17 mouse cellular contexts compared by ENCODE assay signal in the genomic region with DNA sequence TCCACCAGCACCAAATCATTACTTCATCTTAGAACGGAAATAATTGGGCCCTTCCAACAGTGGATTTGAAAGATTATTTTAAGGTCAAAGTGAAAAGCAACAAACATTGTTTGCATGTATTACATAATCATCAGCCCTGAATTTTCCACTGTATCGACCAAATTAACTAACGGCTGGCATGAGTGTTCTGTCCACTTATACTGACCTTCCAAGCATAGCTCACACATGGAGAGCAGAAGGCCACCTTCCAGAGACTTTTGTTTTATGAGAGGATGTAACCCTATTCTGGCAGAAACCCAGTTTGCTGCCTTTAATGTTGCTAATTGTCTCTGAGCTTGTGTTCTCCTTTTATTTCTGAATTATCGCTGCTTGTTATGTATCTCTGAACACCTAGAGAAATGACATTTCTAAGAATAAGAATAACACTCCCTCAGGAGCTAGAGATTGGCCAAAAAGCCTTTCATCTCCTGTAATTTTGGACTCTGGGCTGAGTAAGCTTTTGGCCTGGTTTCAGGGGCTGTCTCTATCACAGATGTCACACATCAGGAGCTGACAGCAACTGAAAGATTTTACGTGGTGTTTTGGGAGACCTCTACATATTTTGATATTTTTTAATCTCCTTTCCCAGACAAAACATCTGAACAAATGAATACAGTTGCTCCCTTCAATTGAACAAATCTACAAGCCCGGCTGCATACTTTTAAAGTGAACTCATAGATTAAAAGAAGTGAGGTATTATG. TPM values are rescaled to one million over a fixed set of nuclear protein-coding genes. Genes with fewer than 3 reads are reported as not detected.
DNase-seq lines count a peak whose midpoint lies in the region; ATAC-seq lines count a peak whose summit lies in the region.
"Had no signal": no experiment of that assay in that cellular context is flagged by ENCODE, and none has a peak within 500 bp of the region (broad histone marks: within the 10 kb centered on the region; RNA-seq: fewer than 3 reads in every experiment).

No protein-coding gene starts in this region.

- no peaks in the 10 kb centered on the region for H3K9me3 ChIP-seq in kidney, embryonic 16.5 days (ENCODE audit: low read length)
- no peaks in the 10 kb centered on the region for H3K9me3 ChIP-seq in midbrain, embryonic 16.5 days (replicated peaks; ENCODE audit: control insufficient read depth, low read length, poor library complexity, severe bottlenecking)
- H3K9me3 ChIP-seq: forebrain, embryonic 12.5 days; hindbrain, embryonic 13.5 days; midbrain, embryonic 13.5 days had no signal

- no peak overlapping the region for H3K4me3 ChIP-seq in kidney, embryonic 16.5 days (ENCODE audit: low read length)
- H3K4me3 ChIP-seq in midbrain, embryonic 16.5 days (ENCODE audit: low read depth, low read length): no peak overlapping the region
- H3K4me3 ChIP-seq: forebrain, embryonic 12.5 days; hindbrain, embryonic 13.5 days; midbrain, embryonic 13.5 days had no signal

- no peak overlapping the region for H3K4me2 ChIP-seq in kidney, embryonic 16.5 days (replicated peaks; ENCODE audit: low read depth, low read length)
- H3K4me2 ChIP-seq in midbrain, embryonic 16.5 days (ENCODE audit: low read length): no peak overlapping the region
- H3K4me2 ChIP-seq: forebrain, embryonic 12.5 days; hindbrain, embryonic 13.5 days; midbrain, embryonic 13.5 days had no signal

- no peaks in the 10 kb centered on the region for H3K4me1 ChIP-seq in kidney, embryonic 16.5 days (ENCODE audit: insufficient read depth, low read length)
- H3K4me1 ChIP-seq in midbrain, embryonic 16.5 days (ENCODE audit: control insufficient read depth, insufficient read depth, low read length): no peaks in the 10 kb centered on the region
- H3K4me1 ChIP-seq: forebrain, embryonic 12.5 days; hindbrain, embryonic 13.5 days; midbrain, embryonic 13.5 days had no signal

- H3K36me3 ChIP-seq in kidney, embryonic 16.5 days (ENCODE audit: insufficient read depth, low read length): no peaks in the 10 kb centered on the region
- no peaks in the 10 kb centered on the region for H3K36me3 ChIP-seq in midbrain, embryonic 16.5 days (ENCODE audit: control insufficient read depth, insufficient read depth, low read length)
- H3K36me3 ChIP-seq: forebrain, embryonic 12.5 days; hindbrain, embryonic 13.5 days; midbrain, embryonic 13.5 days had no signal

- DNase-seq in heart, adult 11 months: peak; percentile 91
- no peak for DNase-seq in heart, postnatal 25 days (ENCODE audit: low spot score)
- peak; percentile 16 to 21 for DNase-seq in kidney, postnatal 4 days
- peak; percentile 43 to 52 for DNase-seq in heart, postnatal 10 days
- peak; percentile 49 for DNase-seq in lung, postnatal 25 days (ENCODE audit: low spot score)
- no peak for DNase-seq in frontal cortex, postnatal 25 days (ENCODE audit: low spot score in 2 of 2)
- DNase-seq: B cell, adult 2 months; cerebellum, adult 2 months; liver; right cerebral cortex, postnatal 25 days; thymus, postnatal 4 days had no signal

- no peak overlapping the region for H3K27ac ChIP-seq in kidney, embryonic 16.5 days (ENCODE audit: low read length)
- H3K27ac ChIP-seq in midbrain, embryonic 16.5 days (ENCODE audit: low read length): no peak overlapping the region
- H3K27ac ChIP-seq: forebrain, embryonic 12.5 days; hindbrain, embryonic 13.5 days; midbrain, embryonic 13.5 days had no signal

- H3K27me3 ChIP-seq in kidney, embryonic 16.5 days (ENCODE audit: insufficient read depth, low read length): no peaks in the 10 kb centered on the region
- H3K27me3 ChIP-seq in midbrain, embryonic 16.5 days (ENCODE audit: control insufficient read depth, insufficient read depth, low read depth, low read length): no peaks in the 10 kb centered on the region
- H3K27me3 ChIP-seq: forebrain, embryonic 12.5 days; hindbrain, embryonic 13.5 days; midbrain, embryonic 13.5 days had no signal

- H3K9ac ChIP-seq in kidney, embryonic 16.5 days (replicated peaks; ENCODE audit: low read length): no peak overlapping the region
- H3K9ac ChIP-seq in midbrain, embryonic 16.5 days (ENCODE audit: low read depth, low read length): no peak overlapping the region
- H3K9ac ChIP-seq: forebrain, embryonic 12.5 days; hindbrain, embryonic 13.5 days; midbrain, embryonic 13.5 days had no signal

- intact Hi-C loops in heart, postnatal 25 days (cut with DNase I): no loop called here
- intact Hi-C loops in heart, postnatal 10 days (cut with DNase I): no loop called here

- ATAC-seq in kidney, embryonic 16.5 days (ENCODE audit: low FRiP score, low TSS enrichment): no peak
- no peak for ATAC-seq in midbrain, embryonic 16.5 days
- ATAC-seq: intestine, embryonic 16.5 days; midbrain, embryonic 13.5 days had no signal

- 58% methylated on average over 6 of the region's 6 CpGs for WGBS in kidney, embryonic 16.5 days
- WGBS in midbrain, embryonic 16.5 days: 75% methylated on average over 6 of the region's 6 CpGs

RNA-seq across cellular contexts. Expression of a gene that starts 22.2 kb away (rescaled TPM):
- total RNA-seq in heart, postnatal 25 days (2021): under 1 TPM; 0.10 to 0.25 TPM
- polyA plus RNA-seq in kidney, embryonic 16.5 days (2015; fragmentation: Nextera tagmentation; extraction: Ambion mirVana): 0.65 and 0.81 TPM in 2 replicates
- under 1 TPM; 0.64 to 0.72 TPM for total RNA-seq in heart, postnatal 10 days (2021)
- 14.1 and 15.8 TPM in 2 replicates for polyA plus RNA-seq in midbrain, embryonic 16.5 days (2015; fragmentation: Nextera tagmentation; extraction: Ambion mirVana)

Comparison
In these comparisons a context has a peak if more than half of its experiments do, and no peak if none do; other contexts are left out.
1. DNase-seq: peak in heart, adult 11 months (single experiment), kidney, postnatal 4 days (2 of 2), heart, postnatal 10 days (2 of 2) and lung, postnatal 25 days (single experiment); none in heart, postnatal 25 days (single experiment) and frontal cortex, postnatal 25 days (0 of 2).